Mouse (Mus musculus): ENCODE measurements around the gene Gfod1.

Gene Gfod1

GRCm38 (mm10) chr13:43304018-43304431 lies at the start of gene Gfod1:
TSS of gene Gfod1 (minus strand) at chr13:43304172.
- peak; percentile 98 for DNase-seq (ENCODE audit: low spot score)

- DNase-seq (ENCODE audit: low spot score), result no peak
Measured at GRCm38 (mm10) chr13:43353356-43353755, 49.4 kb upstream of the Gfod1 start.

- DNase-seq (ENCODE audit: low spot score), result no peak
Measured at GRCm38 (mm10) chr13:43350489-43351169, 46.7 kb upstream of the Gfod1 start.

GRCm38 (mm10) chr13:43349376-43349775 lies 45.4 kb upstream of the Gfod1 start:
- DNase-seq (ENCODE audit: low spot score), result peak; percentile 42

GRCm38 (mm10) chr13:43346825-43347224 lies 42.9 kb upstream of the Gfod1 start:
- no peak for DNase-seq (ENCODE audit: low spot score)

- no peak for DNase-seq (ENCODE audit: low spot score)
Measured at GRCm38 (mm10) chr13:43338632-43339031, 34.7 kb upstream of the Gfod1 start.

GRCm38 (mm10) chr13:43338001-43338400 lies 34.0 kb upstream of the Gfod1 start:
- DNase-seq (ENCODE audit: low spot score), result no peak

GRCm38 (mm10) chr13:43336425-43337221 lies 32.7 kb upstream of the Gfod1 start:
- no peak for DNase-seq (ENCODE audit: low spot score)

GRCm38 (mm10) chr13:43332591-43332990 lies 28.6 kb upstream of the Gfod1 start:
- peak; percentile 32 for DNase-seq (ENCODE audit: low spot score)

GRCm38 (mm10) chr13:43331721-43332444 lies 27.9 kb upstream of the Gfod1 start:
- no peak for DNase-seq (ENCODE audit: low spot score)

- DNase-seq (ENCODE audit: low spot score), result no peak
Measured at GRCm38 (mm10) chr13:43325427-43325826, 21.5 kb upstream of the Gfod1 start.

- no peak for DNase-seq (ENCODE audit: low spot score)
Measured at GRCm38 (mm10) chr13:43321492-43321891, 17.5 kb upstream of the Gfod1 start.

- DNase-seq (ENCODE audit: low spot score), result no peak
Measured at GRCm38 (mm10) chr13:43319396-43319795, 15.4 kb upstream of the Gfod1 start.

GRCm38 (mm10) chr13:43317411-43317810 lies 13.4 kb upstream of the Gfod1 start:
- DNase-seq (ENCODE audit: low spot score), result no peak

- no peak for DNase-seq (ENCODE audit: low spot score)
Measured at GRCm38 (mm10) chr13:43305181-43305924, 1.4 kb upstream of the Gfod1 start.

GRCm38 (mm10) chr13:43304700-43305099 lies 728 bp upstream of the Gfod1 start:
- DNase-seq (ENCODE audit: low spot score), result peak; percentile 66

- peak; percentile 34 for DNase-seq (ENCODE audit: low spot score)
Measured at GRCm38 (mm10) chr13:43303161-43303965, 609 bp downstream of the Gfod1 start.

- DNase-seq (ENCODE audit: low spot score), result no peak
Measured at GRCm38 (mm10) chr13:43302651-43303160, 1.3 kb downstream of the Gfod1 start.

- no peak for DNase-seq (ENCODE audit: low spot score)
Measured at GRCm38 (mm10) chr13:43302239-43302638, 1.7 kb downstream of the Gfod1 start.

- no peak for DNase-seq (ENCODE audit: low spot score)
Measured at GRCm38 (mm10) chr13:43300906-43301305, 3.1 kb downstream of the Gfod1 start.

- no peak for DNase-seq (ENCODE audit: low spot score)
Measured at GRCm38 (mm10) chr13:43300366-43300765, 3.6 kb downstream of the Gfod1 start.
